8 mouse cellular contexts compared by ENCODE assay signal in the genomic region with DNA sequence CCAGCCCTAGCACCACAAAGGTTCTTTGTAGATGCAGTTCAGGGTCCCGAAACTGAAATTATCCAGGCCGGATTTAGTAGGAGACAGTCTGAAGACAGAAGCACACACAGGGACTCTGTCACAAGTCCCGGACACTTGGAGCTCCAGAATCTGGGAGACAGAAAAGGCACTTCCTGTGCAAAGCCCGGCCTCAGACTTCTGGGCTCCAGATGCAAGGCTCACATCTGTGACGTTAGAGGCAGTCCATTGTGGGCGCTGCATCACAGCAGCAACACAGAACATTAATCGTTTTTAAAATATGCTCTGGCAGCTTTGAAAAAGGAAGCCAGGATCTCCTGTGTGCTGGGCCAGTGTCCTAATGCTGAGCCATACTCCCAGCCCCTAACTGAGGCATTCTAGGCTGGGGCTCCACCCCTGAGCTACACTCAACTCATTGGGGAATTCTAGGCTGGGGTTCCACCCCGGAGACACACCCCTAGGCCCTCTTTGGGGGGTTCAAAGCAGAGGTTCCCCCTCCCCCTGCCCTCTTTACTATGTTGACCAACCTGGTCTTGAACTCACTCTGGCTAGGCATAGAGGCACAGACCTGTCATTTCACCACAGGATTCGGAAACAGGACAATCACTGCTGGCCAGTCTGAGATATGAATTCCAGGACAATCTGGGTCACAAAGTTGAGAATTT. TPM values are rescaled to one million over a fixed set of nuclear protein-coding genes. Genes with fewer than 3 reads are reported as not detected.
DNase-seq lines count a peak whose midpoint lies in the region; ATAC-seq lines count a peak whose summit lies in the region.

No protein-coding gene starts in this region.

- peak overlapping the region; percentile 68 for H3K4me2 ChIP-seq in heart, embryonic 16.5 days (ENCODE audit: low read depth, low read length)
- peak overlapping the region; percentile 77 for H3K4me2 ChIP-seq in midbrain, embryonic 13.5 days (replicated peaks)

- peak; percentile 62 to 75 for DNase-seq in adrenal gland, adult (ENCODE audit: inconsistent age in 2 of 2, low spot score in 1 of 2)
- DNase-seq in adrenal gland, postnatal 25 days, result no peak
- DNase-seq in adrenal gland, postnatal 14 days, result peak; percentile 51
- DNase-seq in kidney, postnatal 25 days, result peak; percentile 65 to 84
- DNase-seq in ovary, postnatal 10 days (ENCODE audit: low spot score), result no peak
- no peak for DNase-seq in retina, embryonic 14.5 days (ENCODE audit: low spot score)

- no peak for ATAC-seq in heart, embryonic 16.5 days (replicated peaks; ENCODE audit: extremely low read depth, insufficient read depth, low FRiP score)
- no peak for ATAC-seq in midbrain, embryonic 13.5 days

- H3K9me3 ChIP-seq in heart, embryonic 16.5 days (replicated peaks; ENCODE audit: control insufficient read depth, low read length), result no peaks in the 10 kb centered on the region
- no peaks in the 10 kb centered on the region for H3K9me3 ChIP-seq in midbrain, embryonic 13.5 days

- 36% methylated on average over 9 of the region's 9 CpGs for whole genome bisulfite sequencing in heart, embryonic 16.5 days
- WGBS in midbrain, embryonic 13.5 days, result 65% methylated on average over 9 of the region's 9 CpGs

- H3K36me3 ChIP-seq in heart, embryonic 16.5 days (ENCODE audit: control insufficient read depth, insufficient read depth), result peaks cover 4% of the 10 kb centered on the region; the same call in 1 of the 2 replicates
- H3K36me3 ChIP-seq in midbrain, embryonic 13.5 days, result peaks cover 10% of the 10 kb centered on the region

- peak overlapping the region; percentile 75 for H3K9ac ChIP-seq in heart, embryonic 16.5 days (ENCODE audit: low read length)
- H3K9ac ChIP-seq in midbrain, embryonic 13.5 days (replicated peaks), result peak overlapping the region; percentile 82

- no peaks in the 10 kb centered on the region for H3K27me3 ChIP-seq in heart, embryonic 16.5 days (ENCODE audit: control insufficient read depth, insufficient read depth, low read length)
- H3K27me3 ChIP-seq in midbrain, embryonic 13.5 days, result no peaks in the 10 kb centered on the region

- peak overlapping the region; percentile 52 for H3K4me3 ChIP-seq in heart, embryonic 16.5 days (ENCODE audit: low read length)
- peak overlapping the region; percentile 48 for H3K4me3 ChIP-seq in midbrain, embryonic 13.5 days (replicated peaks)

- H3K4me1 ChIP-seq in heart, embryonic 16.5 days (ENCODE audit: control insufficient read depth, insufficient read depth, low read length), result peaks cover 43% of the 10 kb centered on the region
- H3K4me1 ChIP-seq in midbrain, embryonic 13.5 days (replicated peaks), result peaks cover 54% of the 10 kb centered on the region

- peak overlapping the region; percentile 99 for H3K27ac ChIP-seq in heart, embryonic 16.5 days (ENCODE audit: low read length)
- H3K27ac ChIP-seq in midbrain, embryonic 13.5 days, result peak overlapping the region; percentile 99

RNA-seq across cellular contexts. Expression of gene Ptbp1, which starts 2.0 kb away (rescaled TPM):
- total RNA-seq in adrenal gland, postnatal 25 days (2021), result 224 and 249 TPM in 2 replicates
- total RNA-seq in adrenal gland, postnatal 14 days (2021), result 291 and 302 TPM in 2 replicates
- polyA plus RNA-seq in heart, embryonic 16.5 days (2015; fragmentation: Nextera tagmentation; extraction: Ambion mirVana), result 125 and 146 TPM in 2 replicates
- 106 and 116 TPM in 2 replicates for polyA plus RNA-seq in midbrain, embryonic 13.5 days (2015; fragmentation: Nextera tagmentation; extraction: Ambion mirVana)

RNA-seq across cellular contexts. Expression of gene Prtn3, which starts 22.0 kb away (rescaled TPM):
- not detected in 2 replicates for total RNA-seq in adrenal gland, postnatal 25 days (2021)
- 1.0 TPM in 1 of 2 replicates, not detected in the other for total RNA-seq in adrenal gland, postnatal 14 days (2021)
- 1.2 and 1.9 TPM in 2 replicates for polyA plus RNA-seq in heart, embryonic 16.5 days (2015; fragmentation: Nextera tagmentation; extraction: Ambion mirVana)
- polyA plus RNA-seq in midbrain, embryonic 13.5 days (2015; fragmentation: Nextera tagmentation; extraction: Ambion mirVana), result 14.9 and 16.9 TPM in 2 replicates

RNA-seq across cellular contexts. Expression of gene Plppr3, which starts 22.2 kb away (rescaled TPM):
- 0.49 and 1.2 TPM in 2 replicates for total RNA-seq in adrenal gland, postnatal 25 days (2021)
- total RNA-seq in adrenal gland, postnatal 14 days (2021), result 0.93 and 2.2 TPM in 2 replicates
- polyA plus RNA-seq in heart, embryonic 16.5 days (2015; fragmentation: Nextera tagmentation; extraction: Ambion mirVana), result 9.1 and 9.8 TPM in 2 replicates
- 426 and 432 TPM in 2 replicates for polyA plus RNA-seq in midbrain, embryonic 13.5 days (2015; fragmentation: Nextera tagmentation; extraction: Ambion mirVana)

RNA-seq across cellular contexts. Expression of gene Misp, which starts 31.5 kb away (rescaled TPM):
- total RNA-seq in adrenal gland, postnatal 25 days (2021), result 0.64 and 1.00 TPM in 2 replicates
- total RNA-seq in adrenal gland, postnatal 14 days (2021), result 0.26 TPM in 2 replicates
- 1.8 and 1.9 TPM in 2 replicates for polyA plus RNA-seq in heart, embryonic 16.5 days (2015; fragmentation: Nextera tagmentation; extraction: Ambion mirVana)
- 0.36 and 0.85 TPM in 2 replicates for polyA plus RNA-seq in midbrain, embryonic 13.5 days (2015; fragmentation: Nextera tagmentation; extraction: Ambion mirVana)

RNA-seq across cellular contexts. Expression of gene Elane, which starts 33.8 kb away (rescaled TPM):
- total RNA-seq in adrenal gland, postnatal 25 days (2021), result not detected in 2 replicates
- 0.70 TPM in 1 of 2 replicates, not detected in the other for total RNA-seq in adrenal gland, postnatal 14 days (2021)
- 0.20 and 1.1 TPM in 2 replicates for polyA plus RNA-seq in heart, embryonic 16.5 days (2015; fragmentation: Nextera tagmentation; extraction: Ambion mirVana)
- polyA plus RNA-seq in midbrain, embryonic 13.5 days (2015; fragmentation: Nextera tagmentation; extraction: Ambion mirVana), result not detected in 2 replicates

Comparison
In these comparisons a context has a peak if more than half of its experiments do, and no peak if none do; other contexts are left out.
1. DNase-seq: peak in adrenal gland, adult (2 of 2), adrenal gland, postnatal 14 days (single experiment) and kidney, postnatal 25 days (2 of 2); none in adrenal gland, postnatal 25 days (single experiment), ovary, postnatal 10 days (single experiment) and retina, embryonic 14.5 days (single experiment).